Mouse (Mus musculus) liver, adult 2 months (tissue): Measurements from ENCODE around the gene Spesp1. TPM values are rescaled to one million over a fixed set of nuclear protein-coding genes. Genes with fewer than 3 reads are reported as not detected.

Source experiments
- DNase-seq: peaks from one replicate; pipeline ENCODE4 v3.0.0-alpha.2; 2011; ENCODE audit warnings: low read depth, low spot score; ENCODE audit errors: extremely low read depth
- H3K27ac ChIP-seq: fragments of 200-500 bp; replicated peaks from 2 replicates; pipeline ENCODE4 v1.5.1; 2012; ENCODE audit warnings: low read depth, mild to moderate bottlenecking, control low read depth, inconsistent platforms, low read length; ENCODE audit not compliant: insufficient read depth
- H3K27me3 ChIP-seq: fragments of 200-500 bp; 2 replicates; pipeline ENCODE4 v1.6.1; 2012; ENCODE audit warnings: mild to moderate bottlenecking, moderate library complexity, low read length, inconsistent platforms; ENCODE audit not compliant: control insufficient read depth, insufficient read depth
- H3K36me3 ChIP-seq: fragments of 200-500 bp; 2 replicates; pipeline ENCODE4 v1.6.1; 2012; ENCODE audit warnings: low read length, inconsistent platforms; ENCODE audit not compliant: control insufficient read depth, insufficient read depth
- H3K4me1 ChIP-seq: fragments of 200-500 bp; 2 replicates; pipeline ENCODE4 v1.6.1; 2011; ENCODE audit warnings: low read length; ENCODE audit not compliant: control insufficient read depth, insufficient read depth
- H3K4me3 ChIP-seq: fragments of 200-500 bp; 2 replicates; pipeline ENCODE4 v1.5.1; 2011; ENCODE audit warnings: low read depth, mild to moderate bottlenecking, control low read depth, low read length, moderate library complexity; ENCODE audit not compliant: insufficient read depth
- H3K79me2 ChIP-seq: fragments of 200-500 bp; 2 replicates; pipeline ENCODE4 v1.6.1; 2012; ENCODE audit warnings: inconsistent platforms, mild to moderate bottlenecking, low read length, moderate library complexity; ENCODE audit not compliant: control insufficient read depth, insufficient read depth
- H3K9ac ChIP-seq: fragments of 200-500 bp; 2 replicates; pipeline ENCODE4 v1.6.1; 2012; ENCODE audit warnings: low read depth, mild to moderate bottlenecking, control low read depth, inconsistent platforms, low read length
- CTCF ChIP-seq: fragments of 200-500 bp; IDR thresholded peaks from 2 replicates; pipeline ENCODE4 v1.5.1; 2011; ENCODE audit warnings: low read depth, low read length, control low read depth
- POLR2A ChIP-seq: fragments of 200-500 bp; IDR thresholded peaks from 2 replicates; pipeline ENCODE4 v1.6.1; 2011; ENCODE audit warnings: low read length, control low read depth; ENCODE audit not compliant: insufficient read depth; ENCODE audit errors: extremely low read depth
- WGBS: fragments of 180-500 bp; shearing (Covaris S2); methylation state at CpG from one replicate; pipeline ENCODE4 v1.1.7; 2018; 5-methylcytosine and 5-hydroxymethylcytosine counted together
- polyA plus RNA-seq: library from polyadenylated mRNA; depleted of rRNA; stranded (reverse); fragments of >200 nt; gene quantifications from 2 replicates; pipeline ENCODE4 v1.2.3, GENCODE M21; 2012
- total RNA-seq: library from RNA; depleted of rRNA; stranded (reverse); fragments of >200 nt; gene quantifications from 2 replicates; pipeline ENCODE4 v1.2.3, GENCODE M21; 2014

Spesp1 gene
- total and polyA plus RNA-seq, 2 experiments = not detected

- H3K27me3 ChIP-seq = no peaks in the 10 kb centered on the region
- WGBS = 26% methylated on average over 7 of the region's 7 CpGs
- no peak overlapping the region for H3K27ac ChIP-seq
- no peaks in the 10 kb centered on the region for H3K36me3 ChIP-seq
- TF ChIP-seq CTCF (peak; percentile 70), POLR2A (no peak)
- H3K79me2 ChIP-seq = no peaks in the 10 kb centered on the region
- peak; percentile 69 for DNase-seq
- H3K4me3 ChIP-seq = no peak overlapping the region
- H3K4me1 ChIP-seq = no peaks in the 10 kb centered on the region
- H3K9ac ChIP-seq = no peak overlapping the region
Observed at GRCm38 (mm10) chr9:62295006-62295698, 13.1 kb upstream of the Spesp1 start.

- Histone ChIP-seq H3K27me3 (no peaks in the 10 kb centered on the region), H3K4me1 (no peaks in the 10 kb centered on the region), H3K4me3 (no peak overlapping the region), H3K9ac (no peak overlapping the region), H3K27ac (no peak overlapping the region), H3K36me3 (no peaks in the 10 kb centered on the region), H3K79me2 (no peaks in the 10 kb centered on the region)
- TF ChIP-seq POLR2A = no peak
- TF ChIP-seq CTCF = no peak
- 82% methylated on average over 4 of the region's 4 CpGs for WGBS
- DNase-seq = no peak
Observed at GRCm38 (mm10) chr9:62287633-62288025, 5.6 kb upstream of the Spesp1 start.

GRCm38 (mm10) chr9:62286967-62287632 lies 5.1 kb upstream of the Spesp1 start:
- peak; percentile 44 for DNase-seq
- WGBS = 51% methylated on average over 4 of the region's 4 CpGs
- Histone ChIP-seq H3K9ac (no peak overlapping the region), H3K27me3 (no peaks in the 10 kb centered on the region), H3K79me2 (no peaks in the 10 kb centered on the region), H3K36me3 (no peaks in the 10 kb centered on the region), H3K4me1 (no peaks in the 10 kb centered on the region), H3K4me3 (no peak overlapping the region), H3K27ac (no peak overlapping the region)
- no peak for TF ChIP-seq POLR2A
- peak; percentile 61 for TF ChIP-seq CTCF

- Histone ChIP-seq H3K79me2 (no peaks in the 10 kb centered on the region), H3K9ac (no peak overlapping the region), H3K27ac (no peak overlapping the region), H3K4me1 (no peaks in the 10 kb centered on the region), H3K4me3 (no peak overlapping the region), H3K36me3 (no peaks in the 10 kb centered on the region), H3K27me3 (no peaks in the 10 kb centered on the region)
- WGBS = 93% methylated on average over 7 of the region's 7 CpGs
- TF ChIP-seq CTCF = no peak
- TF ChIP-seq POLR2A = no peak
- DNase-seq = no peak
Observed at GRCm38 (mm10) chr9:62284266-62284665, 2.3 kb upstream of the Spesp1 start.

GRCm38 (mm10) chr9:62276899-62277298 lies 5.1 kb downstream of the Spesp1 start:
- Histone ChIP-seq H3K27ac (no peak overlapping the region), H3K4me3 (no peak overlapping the region), H3K36me3 (no peaks in the 10 kb centered on the region), H3K79me2 (no peaks in the 10 kb centered on the region), H3K9ac (no peak overlapping the region), H3K4me1 (no peaks in the 10 kb centered on the region), H3K27me3 (no peaks in the 10 kb centered on the region)
- no peak for DNase-seq
- WGBS = 77% methylated on average over 4 of the region's 4 CpGs
- TF ChIP-seq POLR2A = no peak

GRCm38 (mm10) chr9:62270775-62271399 lies 11.1 kb downstream of the Spesp1 start:
- H3K4me1 ChIP-seq = no peaks in the 10 kb centered on the region
- no peak overlapping the region for H3K9ac ChIP-seq
- H3K27me3 ChIP-seq = no peaks in the 10 kb centered on the region
- no peaks in the 10 kb centered on the region for H3K79me2 ChIP-seq
- H3K36me3 ChIP-seq = no peaks in the 10 kb centered on the region
- no peak overlapping the region for H3K27ac ChIP-seq
- TF ChIP-seq CTCF (no peak), POLR2A (no peak)
- no peak for DNase-seq
- H3K4me3 ChIP-seq = no peak overlapping the region
- 52% methylated on average over 7 of the region's 7 CpGs for WGBS
